15 mouse cellular contexts compared by ENCODE assay signal in genomic region chr14:21029025-21029659, GRCm38 (mm10). TPM values are rescaled to one million over a fixed set of nuclear protein-coding genes. Genes with fewer than 3 reads are reported as not detected.
DNase-seq lines count a peak whose midpoint lies in the region.
"Had no signal": no experiment of that assay in that cellular context is flagged by ENCODE, and none has a peak within 500 bp of the region (broad histone marks: within the 10 kb centered on the region; RNA-seq: fewer than 3 reads in every experiment).

No protein-coding gene starts in this region.

- DNase-seq in frontal cortex, adult 2 months (ENCODE audit: extremely low spot score in 1 of 2, low spot score in 1 of 2), result peak; percentile 55 to 62
- DNase-seq in frontal cortex, postnatal 10 days (ENCODE audit: low spot score in 2 of 2), result no peak
- DNase-seq in layer of hippocampus, adult 11-12 months (ENCODE audit: low spot score), result peak; percentile 29
- DNase-seq in layer of hippocampus, postnatal 25 days (ENCODE audit: extremely low spot score in 1 of 2, low spot score in 1 of 2), result no peak
- DNase-seq in right cerebral cortex, adult 18-20 months, result peak; percentile 57
- no peak for DNase-seq in right cerebral cortex, postnatal 10 days (ENCODE audit: low spot score in 2 of 2)
- no peak for DNase-seq in urinary bladder, postnatal 10 days (ENCODE audit: low spot score)
- DNase-seq: cerebellum, adult 9-11 months; gastrocnemius, adult 2 months; heart, postnatal 36 days; kidney, adult 9 months; kidney, postnatal 14 days; lung, embryonic 14.5 days; right cerebral cortex, postnatal 4 days; thymus, postnatal 14 days had no signal

RNA-seq across cellular contexts. Expression of gene Ap3m1, which starts 23.2 kb away (rescaled TPM):
- 54.2 and 57.1 TPM in 2 replicates for polyA plus RNA-seq in frontal cortex, adult 2 months (2012; rRNA removed)
- total RNA-seq in layer of hippocampus, postnatal 25 days (2021), result 10 to 100 TPM; 75.0 to 77.1 TPM

RNA-seq across cellular contexts. Expression of gene Adk, which starts 23.2 kb away (rescaled TPM):
- polyA plus RNA-seq in frontal cortex, adult 2 months (2012; rRNA removed), result 80.6 and 84.0 TPM in 2 replicates
- 10 to 100 TPM; 77.1 to 86.5 TPM for total RNA-seq in layer of hippocampus, postnatal 25 days (2021)

Comparison
In these comparisons a context has a peak if more than half of its experiments do, and no peak if none do; other contexts are left out.
1. DNase-seq: peak in frontal cortex, adult 2 months (2 of 2), layer of hippocampus, adult 11-12 months (single experiment) and right cerebral cortex, adult 18-20 months (single experiment); none in frontal cortex, postnatal 10 days (0 of 2), layer of hippocampus, postnatal 25 days (0 of 2), right cerebral cortex, postnatal 10 days (0 of 2) and urinary bladder, postnatal 10 days (single experiment).